Mouse (Mus musculus) midbrain, embryonic 11.5 days (tissue): ENCODE results near the gene Tnik. TPM values are rescaled to one million over a fixed set of nuclear protein-coding genes. Genes with fewer than 3 reads are reported as not detected.

Experiments
- ATAC-seq: fragments of 200-750 bp; cut with Nextera tagmentation; 2 replicates; pipeline ENCODE4 v1.8.0; 2017; ENCODE audit warnings: moderate TSS enrichment, moderate library complexity; ENCODE audit not compliant: low FRiP score
- DNase-seq: peaks from one replicate; pipeline ENCODE4 v3.0.0; 2015; ENCODE audit warnings: low spot score; ENCODE audit errors: missing footprints
- H3K27ac ChIP-seq: fragments of 300-500 bp; sonication (generic); 2 replicates; pipeline ENCODE4 v1.5.1; 2014; ENCODE audit warnings: low read depth, low read length
- H3K27me3 ChIP-seq: fragments of 300-500 bp; sonication (generic); 2 replicates; pipeline ENCODE4 v1.6.1; 2014; ENCODE audit warnings: mild to moderate bottlenecking, low read length, moderate library complexity, mixed read lengths; ENCODE audit not compliant: control insufficient read depth, insufficient read depth
- H3K36me3 ChIP-seq: fragments of 300-500 bp; sonication (generic); 2 replicates; pipeline ENCODE4 v1.6.1; 2014; ENCODE audit warnings: mild to moderate bottlenecking, low read length, moderate library complexity, mixed read lengths; ENCODE audit not compliant: control insufficient read depth, insufficient read depth
- H3K4me1 ChIP-seq: fragments of 300-500 bp; sonication (generic); 2 replicates; pipeline ENCODE4 v1.6.1; 2014; ENCODE audit warnings: low read length; ENCODE audit not compliant: control insufficient read depth, insufficient read depth
- H3K4me2 ChIP-seq: fragments of 300-500 bp; sonication (generic); 2 replicates; pipeline ENCODE4 v1.6.1; 2014; ENCODE audit warnings: mild to moderate bottlenecking, moderate library complexity
- H3K4me3 ChIP-seq: fragments of 300-500 bp; sonication (generic); 2 replicates; pipeline ENCODE4 v1.5.1; 2014; ENCODE audit warnings: low read depth, low read length
- H3K9ac ChIP-seq: fragments of 300-500 bp; sonication (generic); 2 replicates; pipeline ENCODE4 v1.6.1; 2014; ENCODE audit warnings: low read length
- H3K9me3 ChIP-seq: fragments of 300-500 bp; sonication (generic); 2 replicates; pipeline ENCODE4 v1.6.1; 2016; ENCODE audit warnings: low read length; ENCODE audit not compliant: control insufficient read depth
- WGBS: fragments of 180-500 bp; shearing (Covaris S2); extraction: QIAGEN DNeasy Blood & Tissue Kit; methylation state at CpG from one replicate; pipeline ENCODE4 v1.1.7; 2014; 5-methylcytosine and 5-hydroxymethylcytosine counted together
- polyA plus RNA-seq: library from polyadenylated mRNA; unstranded; fragments of >200 nt; fragmentation: Nextera tagmentation; extraction: Ambion mirVana; gene quantifications from 2 replicates; pipeline ENCODE4 v1.2.1, GENCODE M21; 2014

Gene Tnik
- polyA plus RNA-seq = 19.9 and 21.2 TPM in 2 replicates

- DNase-seq (peak; percentile 98), ATAC-seq (peak; percentile 93)
- Histone ChIP-seq H3K27me3 (peaks cover 2% of the 10 kb centered on the region; the same call in 1 of the 2 replicates), H3K4me1 (peaks cover 6% of the 10 kb centered on the region), H3K36me3 (no peaks in the 10 kb centered on the region), H3K9ac (peak within 1 kb of the TSS; percentile 70), H3K4me2 (peak within 1 kb of the TSS; percentile 88), H3K4me3 (peak within 1 kb of the TSS; percentile 52), H3K27ac (peak within 1 kb of the TSS; percentile 58), H3K9me3 (no peaks in the 10 kb centered on the region)
- WGBS = under 1% methylated on average over 59 of the region's 59 CpGs
Observed at GRCm38 (mm10) chr3:28263002-28263947, at the start of gene Tnik. TSS of gene Tnik (plus strand) at chr3:28263214.

- no peak overlapping the region for H3K4me3 ChIP-seq
- no peak overlapping the region for H3K9ac ChIP-seq
- no peak overlapping the region for H3K4me2 ChIP-seq
- no peaks in the 10 kb centered on the region for H3K4me1 ChIP-seq
- H3K9me3 ChIP-seq = no peaks in the 10 kb centered on the region
- 88% methylated on average over 7 of the region's 7 CpGs for WGBS
- H3K27ac ChIP-seq = no peak overlapping the region
- no peaks in the 10 kb centered on the region; the same call in 1 of the 2 replicates for H3K27me3 ChIP-seq
- ATAC-seq = no peak
- no peaks in the 10 kb centered on the region for H3K36me3 ChIP-seq
- no peak for DNase-seq
Observed at GRCm38 (mm10) chr3:28214886-28215311, 48.1 kb upstream of the Tnik start.

GRCm38 (mm10) chr3:28217001-28217400 lies 46.0 kb upstream of the Tnik start:
- ATAC-seq (no peak), DNase-seq (no peak)
- WGBS = 9% methylated on average over 5 of the region's 5 CpGs
- no peaks in the 10 kb centered on the region for H3K9me3 ChIP-seq
- no peak overlapping the region for H3K27ac ChIP-seq
- no peak overlapping the region for H3K4me3 ChIP-seq
- H3K4me2 ChIP-seq = no peak overlapping the region
- no peaks in the 10 kb centered on the region for H3K36me3 ChIP-seq
- no peaks in the 10 kb centered on the region for H3K4me1 ChIP-seq
- no peaks in the 10 kb centered on the region; the same call in 1 of the 2 replicates for H3K27me3 ChIP-seq
- no peak overlapping the region for H3K9ac ChIP-seq

GRCm38 (mm10) chr3:28219533-28219932 lies 43.5 kb upstream of the Tnik start:
- no peaks in the 10 kb centered on the region for H3K9me3 ChIP-seq
- H3K27me3 ChIP-seq = no peaks in the 10 kb centered on the region; the same call in 1 of the 2 replicates
- H3K4me1 ChIP-seq = peaks cover 5% of the 10 kb centered on the region
- no peak overlapping the region for H3K9ac ChIP-seq
- 93% methylated on average over 7 of the region's 7 CpGs for WGBS
- H3K27ac ChIP-seq = no peak overlapping the region
- H3K4me3 ChIP-seq = no peak overlapping the region
- no peak overlapping the region for H3K4me2 ChIP-seq
- DNase-seq = no peak
- H3K36me3 ChIP-seq = no peaks in the 10 kb centered on the region
- ATAC-seq = no peak

GRCm38 (mm10) chr3:28219964-28220363 lies 43.0 kb upstream of the Tnik start:
- H3K4me3 ChIP-seq = no peak overlapping the region
- ATAC-seq (no peak), DNase-seq (no peak)
- H3K27ac ChIP-seq = no peak overlapping the region
- WGBS = 83% methylated on average over 3 of the region's 3 CpGs
- no peaks in the 10 kb centered on the region for H3K36me3 ChIP-seq
- peaks cover 9% of the 10 kb centered on the region for H3K4me1 ChIP-seq
- no peaks in the 10 kb centered on the region for H3K9me3 ChIP-seq
- H3K4me2 ChIP-seq = no peak overlapping the region
- H3K27me3 ChIP-seq = no peaks in the 10 kb centered on the region; the same call in 1 of the 2 replicates
- no peak overlapping the region for H3K9ac ChIP-seq

- H3K4me2 ChIP-seq = no peak overlapping the region
- DNase-seq (peak; percentile 86), ATAC-seq (peak; percentile 65)
- no peaks in the 10 kb centered on the region for H3K36me3 ChIP-seq
- H3K27ac ChIP-seq = peak overlapping the region; percentile 35; the same call in 1 of the 2 replicates
- no peak overlapping the region for H3K4me3 ChIP-seq
- H3K4me1 ChIP-seq = peaks cover 16% of the 10 kb centered on the region
- 64% methylated on average over 15 of the region's 15 CpGs for WGBS
- H3K27me3 ChIP-seq = no peaks in the 10 kb centered on the region
- H3K9me3 ChIP-seq = no peaks in the 10 kb centered on the region
- H3K9ac ChIP-seq = no peak overlapping the region
Observed at GRCm38 (mm10) chr3:28224437-28225356, 38.3 kb upstream of the Tnik start.

- H3K4me2 ChIP-seq = no peak overlapping the region
- H3K9ac ChIP-seq = no peak overlapping the region
- 87% methylated on average over 9 of the region's 9 CpGs for WGBS
- H3K9me3 ChIP-seq = no peaks in the 10 kb centered on the region
- no peak for DNase-seq
- no peak overlapping the region for H3K4me3 ChIP-seq
- peaks cover 16% of the 10 kb centered on the region for H3K4me1 ChIP-seq
- ATAC-seq = no peak
- no peaks in the 10 kb centered on the region for H3K36me3 ChIP-seq
- no peak overlapping the region for H3K27ac ChIP-seq
- H3K27me3 ChIP-seq = no peaks in the 10 kb centered on the region
Observed at GRCm38 (mm10) chr3:28225357-28225905, 37.6 kb upstream of the Tnik start.

- Histone ChIP-seq H3K27ac (no peak overlapping the region), H3K9ac (no peak overlapping the region)
Observed at GRCm38 (mm10) chr3:28226181-28226580, 36.8 kb upstream of the Tnik start.

More at GRCm38 (mm10) chr3:28226181-28226580, 36.8 kb upstream of the Tnik start:
- WGBS = 93% methylated on average over 19 of the region's 19 CpGs
- Histone ChIP-seq H3K4me3 (no peak overlapping the region), H3K27me3 (no peaks in the 10 kb centered on the region), H3K36me3 (no peaks in the 10 kb centered on the region), H3K9me3 (no peaks in the 10 kb centered on the region), H3K4me1 (peaks cover 16% of the 10 kb centered on the region), H3K4me2 (no peak overlapping the region)
- no peak for DNase-seq
- ATAC-seq = no peak
